Mouse (Mus musculus): Measurements from ENCODE around the gene Lix1. TPM values are rescaled to one million over a fixed set of nuclear protein-coding genes. Genes with fewer than 3 reads are reported as not detected.
A peak's percentile ranks its signal among the peaks of the same experiment; 100 is the strongest.

Gene Lix1
- polyA plus RNA-seq, 1 experiment from 2014 or later = 4.1 TPM

DNA sequence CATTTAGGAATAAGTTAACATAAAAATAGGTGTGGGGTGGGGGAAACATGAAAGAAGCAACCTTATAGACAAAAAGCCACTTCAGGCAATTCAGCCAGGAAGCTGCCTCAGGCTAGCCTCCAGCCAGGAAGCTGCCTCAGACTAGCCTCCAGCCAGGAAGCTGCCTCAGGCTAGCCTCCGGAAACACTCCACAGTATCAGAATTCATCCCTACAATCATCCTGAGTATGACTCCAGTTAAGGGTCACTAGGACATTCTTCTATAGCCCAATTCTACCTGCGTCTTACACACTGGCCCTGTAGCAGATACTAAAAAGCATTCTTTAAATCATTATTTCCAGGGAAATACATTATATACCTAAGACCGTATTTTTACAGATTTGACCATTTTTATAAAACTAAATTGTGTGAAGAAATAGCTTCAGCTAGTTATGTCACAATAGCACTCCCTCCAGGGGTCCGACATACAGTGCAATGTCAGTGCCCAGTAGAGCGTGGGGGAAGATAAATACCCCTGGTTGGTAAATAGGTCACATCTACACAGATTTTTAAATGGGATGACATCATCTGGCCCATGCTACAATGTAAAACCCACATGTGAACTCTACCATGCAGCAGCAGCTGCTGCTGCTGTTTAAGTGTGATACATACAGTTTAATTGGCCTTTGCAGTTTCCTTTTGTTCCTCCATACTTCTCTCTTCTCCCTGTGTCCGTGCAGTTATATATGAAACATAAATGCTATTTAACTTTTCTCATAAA lies 6.4 kb downstream of the Lix1 start:
- Histone ChIP-seq H3K9ac (replicated peaks; ENCODE audit: low read length) (no peak overlapping the region), H3K27ac (ENCODE audit: low read length) (no peak overlapping the region), H3K4me3 (ENCODE audit: low read length) (no peak overlapping the region), H3K36me3 (ENCODE audit: insufficient read depth, low read length) (no peaks in the 10 kb centered on the region), H3K9me3 (ENCODE audit: low read length) (no peaks in the 10 kb centered on the region), H3K4me2 (replicated peaks; ENCODE audit: low read depth, low read length) (no peak overlapping the region), H3K4me1 (ENCODE audit: insufficient read depth, low read length) (peaks cover 11% of the 10 kb centered on the region), H3K27me3 (ENCODE audit: insufficient read depth, low read length) (no peaks in the 10 kb centered on the region)
- ATAC-seq (ENCODE audit: low FRiP score, low TSS enrichment) = no peak
- WGBS = 69% methylated on average over 6 of the region's 6 CpGs

DNA sequence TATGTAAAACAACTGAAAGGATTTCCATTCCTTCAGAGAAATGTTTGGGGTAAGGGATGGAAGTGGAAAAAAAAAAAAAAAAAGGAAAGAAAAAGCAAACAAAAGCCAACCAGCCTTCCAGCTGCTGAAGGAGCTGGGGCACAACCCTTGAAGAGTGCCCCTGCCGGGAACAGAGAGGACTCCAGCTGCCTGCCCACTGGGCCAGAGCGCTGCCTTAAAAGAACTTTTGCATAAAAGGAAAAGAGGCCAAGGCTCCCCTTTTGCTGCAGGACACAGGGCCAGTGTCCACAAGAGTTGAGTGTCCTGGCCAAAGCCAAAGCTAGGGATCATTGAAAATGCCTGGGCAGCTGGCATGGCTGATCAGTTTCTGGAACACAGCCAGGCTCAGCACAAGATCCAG lies 7.1 kb downstream of the Lix1 start:
- H3K9me3 ChIP-seq (ENCODE audit: low read length) = no peaks in the 10 kb centered on the region
- H3K4me1 ChIP-seq (ENCODE audit: insufficient read depth, low read length) = peaks cover 11% of the 10 kb centered on the region
- no peaks in the 10 kb centered on the region for H3K36me3 ChIP-seq (ENCODE audit: insufficient read depth, low read length)
- peak overlapping the region; percentile 34; the same call in 1 of the 2 replicates for H3K27ac ChIP-seq (ENCODE audit: low read length)
- H3K9ac ChIP-seq (replicated peaks; ENCODE audit: low read length) = no peak overlapping the region
- H3K4me2 ChIP-seq (replicated peaks; ENCODE audit: low read depth, low read length) = no peak overlapping the region
- ATAC-seq (ENCODE audit: low FRiP score, low TSS enrichment) = no peak
- no peak overlapping the region for H3K4me3 ChIP-seq (ENCODE audit: low read length)
- no peaks in the 10 kb centered on the region for H3K27me3 ChIP-seq (ENCODE audit: insufficient read depth, low read length)
- 9% methylated on average over 2 of the region's 2 CpGs for WGBS

- Histone ChIP-seq H3K4me1 (ENCODE audit: insufficient read depth, low read length) (peaks cover 6% of the 10 kb centered on the region; the same call in 1 of the 2 replicates), H3K36me3 (ENCODE audit: insufficient read depth, low read length) (no peaks in the 10 kb centered on the region), H3K9me3 (ENCODE audit: low read length) (no peaks in the 10 kb centered on the region), H3K9ac (replicated peaks; ENCODE audit: low read length) (no peak overlapping the region), H3K4me2 (replicated peaks; ENCODE audit: low read depth, low read length) (no peak overlapping the region), H3K4me3 (ENCODE audit: low read length) (no peak overlapping the region), H3K27ac (ENCODE audit: low read length) (no peak overlapping the region), H3K27me3 (ENCODE audit: insufficient read depth, low read length) (no peaks in the 10 kb centered on the region)
- no peak for ATAC-seq (ENCODE audit: low FRiP score, low TSS enrichment)
- 88% methylated on average over 2 of the region's 2 CpGs for WGBS
Measured at GRCm38 (mm10) chr17:17411443-17411842, 9.0 kb downstream of the Lix1 start.

GRCm38 (mm10) chr17:17412176-17412575 lies 9.7 kb downstream of the Lix1 start:
- Histone ChIP-seq H3K27ac (ENCODE audit: low read length) (no peak overlapping the region), H3K9ac (replicated peaks; ENCODE audit: low read length) (no peak overlapping the region), H3K27me3 (ENCODE audit: insufficient read depth, low read length) (no peaks in the 10 kb centered on the region), H3K36me3 (ENCODE audit: insufficient read depth, low read length) (no peaks in the 10 kb centered on the region), H3K9me3 (ENCODE audit: low read length) (no peaks in the 10 kb centered on the region), H3K4me1 (ENCODE audit: insufficient read depth, low read length) (peaks cover 6% of the 10 kb centered on the region; the same call in 1 of the 2 replicates), H3K4me3 (ENCODE audit: low read length) (no peak overlapping the region), H3K4me2 (replicated peaks; ENCODE audit: low read depth, low read length) (no peak overlapping the region)
- no peak for ATAC-seq (ENCODE audit: low FRiP score, low TSS enrichment)
- WGBS = 85% methylated on average over 2 of the region's 2 CpGs

GRCm38 (mm10) chr17:17414206-17414605 lies 11.7 kb downstream of the Lix1 start:
- Histone ChIP-seq H3K27ac (ENCODE audit: low read length) (no peak overlapping the region), H3K27me3 (ENCODE audit: insufficient read depth, low read length) (no peaks in the 10 kb centered on the region), H3K9me3 (ENCODE audit: low read length) (no peaks in the 10 kb centered on the region), H3K4me1 (ENCODE audit: insufficient read depth, low read length) (peaks cover 3% of the 10 kb centered on the region; the same call in 1 of the 2 replicates), H3K36me3 (ENCODE audit: insufficient read depth, low read length) (no peaks in the 10 kb centered on the region), H3K9ac (replicated peaks; ENCODE audit: low read length) (no peak overlapping the region), H3K4me2 (replicated peaks; ENCODE audit: low read depth, low read length) (no peak overlapping the region), H3K4me3 (ENCODE audit: low read length) (no peak overlapping the region)
- 93% methylated on average over 3 of the region's 3 CpGs for WGBS
- ATAC-seq (ENCODE audit: low FRiP score, low TSS enrichment) = no peak

- H3K36me3 ChIP-seq (ENCODE audit: insufficient read depth, low read length) = no peaks in the 10 kb centered on the region
- ATAC-seq (ENCODE audit: low FRiP score, low TSS enrichment) = no peak
- H3K9me3 ChIP-seq (ENCODE audit: low read length) = no peaks in the 10 kb centered on the region
- H3K27me3 ChIP-seq (ENCODE audit: insufficient read depth, low read length) = no peaks in the 10 kb centered on the region
- no peak overlapping the region for H3K4me3 ChIP-seq (ENCODE audit: low read length)
- H3K27ac ChIP-seq (ENCODE audit: low read length) = peak overlapping the region; percentile 65; the same call in 1 of the 2 replicates
- H3K4me1 ChIP-seq (ENCODE audit: insufficient read depth, low read length) = peaks cover 4% of the 10 kb centered on the region; the same call in 1 of the 2 replicates
- H3K4me2 ChIP-seq (replicated peaks; ENCODE audit: low read depth, low read length) = no peak overlapping the region
- 51% methylated on average over 4 of the region's 4 CpGs for WGBS
- H3K9ac ChIP-seq (replicated peaks; ENCODE audit: low read length) = no peak overlapping the region
Measured at GRCm38 (mm10) chr17:17424609-17425307, 22.3 kb downstream of the Lix1 start.

- Histone ChIP-seq H3K9me3 (ENCODE audit: low read length) (no peaks in the 10 kb centered on the region), H3K4me2 (replicated peaks; ENCODE audit: low read depth, low read length) (no peak overlapping the region), H3K27me3 (ENCODE audit: insufficient read depth, low read length) (no peaks in the 10 kb centered on the region), H3K9ac (replicated peaks; ENCODE audit: low read length) (no peak overlapping the region), H3K4me1 (ENCODE audit: insufficient read depth, low read length) (peaks cover 4% of the 10 kb centered on the region; the same call in 1 of the 2 replicates), H3K4me3 (ENCODE audit: low read length) (no peak overlapping the region), H3K36me3 (ENCODE audit: insufficient read depth, low read length) (no peaks in the 10 kb centered on the region), H3K27ac (ENCODE audit: low read length) (no peak overlapping the region)
- ATAC-seq (ENCODE audit: low FRiP score, low TSS enrichment) = no peak
- 68% methylated on average over 4 of the region's 4 CpGs for WGBS
Measured at GRCm38 (mm10) chr17:17425308-17425813, 22.9 kb downstream of the Lix1 start.

- no peak overlapping the region for H3K9ac ChIP-seq (replicated peaks; ENCODE audit: low read length)
- peaks cover 4% of the 10 kb centered on the region; the same call in 1 of the 2 replicates for H3K4me1 ChIP-seq (ENCODE audit: insufficient read depth, low read length)
- no peaks in the 10 kb centered on the region for H3K36me3 ChIP-seq (ENCODE audit: insufficient read depth, low read length)
- no peaks in the 10 kb centered on the region for H3K9me3 ChIP-seq (ENCODE audit: low read length)
- no peak for ATAC-seq (ENCODE audit: low FRiP score, low TSS enrichment)
- H3K27ac ChIP-seq (ENCODE audit: low read length) = no peak overlapping the region
- no peak overlapping the region for H3K4me2 ChIP-seq (replicated peaks; ENCODE audit: low read depth, low read length)
- 43% methylated on average over 3 of the region's 3 CpGs for WGBS
- H3K4me3 ChIP-seq (ENCODE audit: low read length) = no peak overlapping the region
- H3K27me3 ChIP-seq (ENCODE audit: insufficient read depth, low read length) = no peaks in the 10 kb centered on the region
Measured at GRCm38 (mm10) chr17:17425906-17426305, 23.4 kb downstream of the Lix1 start.

GRCm38 (mm10) chr17:17428888-17429287 lies 26.4 kb downstream of the Lix1 start:
- H3K36me3 ChIP-seq (ENCODE audit: insufficient read depth, low read length) = no peaks in the 10 kb centered on the region
- H3K27ac ChIP-seq (ENCODE audit: low read length) = no peak overlapping the region
- peaks cover 4% of the 10 kb centered on the region; the same call in 1 of the 2 replicates for H3K4me1 ChIP-seq (ENCODE audit: insufficient read depth, low read length)
- H3K4me2 ChIP-seq (replicated peaks; ENCODE audit: low read depth, low read length) = no peak overlapping the region
- no peak for ATAC-seq (ENCODE audit: low FRiP score, low TSS enrichment)
- no peak overlapping the region for H3K9ac ChIP-seq (replicated peaks; ENCODE audit: low read length)
- H3K9me3 ChIP-seq (ENCODE audit: low read length) = no peaks in the 10 kb centered on the region
- H3K4me3 ChIP-seq (ENCODE audit: low read length) = no peak overlapping the region
- no peaks in the 10 kb centered on the region for H3K27me3 ChIP-seq (ENCODE audit: insufficient read depth, low read length)
- WGBS = 80% methylated on average over 2 of the region's 2 CpGs

GRCm38 (mm10) chr17:17433679-17434078 lies 31.2 kb downstream of the Lix1 start:
- H3K4me2 ChIP-seq (replicated peaks; ENCODE audit: low read depth, low read length) = no peak overlapping the region
- H3K9me3 ChIP-seq (ENCODE audit: low read length) = no peaks in the 10 kb centered on the region
- H3K4me3 ChIP-seq (ENCODE audit: low read length) = no peak overlapping the region
- H3K9ac ChIP-seq (replicated peaks; ENCODE audit: low read length) = no peak overlapping the region
- no peaks in the 10 kb centered on the region for H3K27me3 ChIP-seq (ENCODE audit: insufficient read depth, low read length)
- no peaks in the 10 kb centered on the region for H3K4me1 ChIP-seq (ENCODE audit: insufficient read depth, low read length)
- H3K36me3 ChIP-seq (ENCODE audit: insufficient read depth, low read length) = no peaks in the 10 kb centered on the region
- 81% methylated on average over 4 of the region's 4 CpGs for WGBS
- ATAC-seq (ENCODE audit: low FRiP score, low TSS enrichment) = no peak
- H3K27ac ChIP-seq (ENCODE audit: low read length) = no peak overlapping the region
